Mouse (Mus musculus) kidney, adult 2 months (tissue): ENCODE data around the gene Vac14. TPM values are rescaled to one million over a fixed set of nuclear protein-coding genes. Genes with fewer than 3 reads are reported as not detected.

Experiments
- DNase-seq: peaks from one replicate; pipeline ENCODE4 v3.0.0; 2021
- H3K27ac ChIP-seq: fragments of 200-500 bp; 2 replicates; pipeline ENCODE4 v1.5.1; 2012; ENCODE audit warnings: low read depth, low read length, control low read depth, inconsistent platforms; ENCODE audit not compliant: insufficient read depth
- H3K27me3 ChIP-seq: fragments of 200-500 bp; replicated peaks from 2 replicates; pipeline ENCODE4 v1.6.1; 2012; ENCODE audit warnings: mild to moderate bottlenecking, moderate library complexity, low read length, inconsistent platforms; ENCODE audit not compliant: control insufficient read depth, insufficient read depth
- H3K36me3 ChIP-seq: fragments of 200-500 bp; 2 replicates; pipeline ENCODE4 v1.6.1; 2012; ENCODE audit warnings: mild to moderate bottlenecking, moderate library complexity, low read length, inconsistent platforms; ENCODE audit not compliant: control insufficient read depth, insufficient read depth
- H3K4me1 ChIP-seq: fragments of 200-500 bp; 2 replicates; pipeline ENCODE4 v1.6.1; 2011; ENCODE audit warnings: low read length; ENCODE audit not compliant: control insufficient read depth, insufficient read depth
- H3K4me3 ChIP-seq: fragments of 200-500 bp; 2 replicates; pipeline ENCODE4 v1.5.1; 2011; ENCODE audit warnings: mild to moderate bottlenecking, low read depth, low read length, control low read depth; ENCODE audit not compliant: insufficient read depth
- CTCF ChIP-seq: fragments of 200-500 bp; conservative IDR thresholded peaks from 2 replicates; pipeline ENCODE4 v1.5.1; 2011; ENCODE audit warnings: low read depth, mild to moderate bottlenecking, control low read depth, low read length, moderate library complexity, mixed read lengths; ENCODE audit not compliant: insufficient read depth, insufficient read length
- POLR2A ChIP-seq: fragments of 200-500 bp; IDR thresholded peaks from one replicate; pipeline ENCODE4 v1.6.1; 2011; ENCODE audit warnings: low read depth, low read length, control low read depth
- WGBS: fragments of 180-500 bp; shearing (Covaris S2); methylation state at CpG from one replicate; pipeline ENCODE4 v1.1.7; 2018; 5-methylcytosine and 5-hydroxymethylcytosine counted together
- polyA plus RNA-seq: library from polyadenylated mRNA; depleted of rRNA; stranded (reverse); fragments of >200 nt; gene quantifications from 2 replicates; pipeline ENCODE4 v1.2.3, GENCODE M21; 2012; rRNA removed

The Vac14 gene
- polyA plus RNA-seq, 1 experiment: 36.8 TPM

- DNase-seq: peak; percentile 63
- no peak overlapping the region for H3K4me3 ChIP-seq
- peaks cover 5% of the 10 kb centered on the region; the same call in 1 of the 2 replicates for H3K4me1 ChIP-seq
- 76% methylated on average over 7 of the region's 7 CpGs for WGBS
- no peak for TF ChIP-seq POLR2A
- TF ChIP-seq CTCF: no peak
- H3K36me3 ChIP-seq: no peaks in the 10 kb centered on the region
- peak overlapping the region; percentile 41 for H3K27ac ChIP-seq
- no peaks in the 10 kb centered on the region for H3K27me3 ChIP-seq
Measured at GRCm38 (mm10) chr8:110760280-110760940, 142.0 kb downstream of the Vac14 start.

- peak overlapping the region; percentile 41 for H3K27ac ChIP-seq
- no peaks in the 10 kb centered on the region for H3K27me3 ChIP-seq
- 45% methylated on average over 5 of the region's 5 CpGs for WGBS
- peak; percentile 90 for DNase-seq
- TF ChIP-seq CTCF (no peak), POLR2A (no peak)
- H3K4me1 ChIP-seq: peaks cover 5% of the 10 kb centered on the region; the same call in 1 of the 2 replicates
- H3K36me3 ChIP-seq: no peaks in the 10 kb centered on the region
- no peak overlapping the region for H3K4me3 ChIP-seq
Measured at GRCm38 (mm10) chr8:110761185-110761584, 142.8 kb downstream of the Vac14 start.

- peak; percentile 44 for TF ChIP-seq CTCF
- no peak for TF ChIP-seq POLR2A
- Histone ChIP-seq H3K27me3 (no peaks in the 10 kb centered on the region), H3K4me1 (peaks cover 5% of the 10 kb centered on the region; the same call in 1 of the 2 replicates), H3K36me3 (no peaks in the 10 kb centered on the region), H3K4me3 (no peak overlapping the region), H3K27ac (peak overlapping the region; percentile 9; the same call in 1 of the 2 replicates)
- DNase-seq: peak; percentile 14
- 33% methylated on average over 6 of the region's 6 CpGs for WGBS
Measured at GRCm38 (mm10) chr8:110761988-110762387, 143.6 kb downstream of the Vac14 start.

DNA sequence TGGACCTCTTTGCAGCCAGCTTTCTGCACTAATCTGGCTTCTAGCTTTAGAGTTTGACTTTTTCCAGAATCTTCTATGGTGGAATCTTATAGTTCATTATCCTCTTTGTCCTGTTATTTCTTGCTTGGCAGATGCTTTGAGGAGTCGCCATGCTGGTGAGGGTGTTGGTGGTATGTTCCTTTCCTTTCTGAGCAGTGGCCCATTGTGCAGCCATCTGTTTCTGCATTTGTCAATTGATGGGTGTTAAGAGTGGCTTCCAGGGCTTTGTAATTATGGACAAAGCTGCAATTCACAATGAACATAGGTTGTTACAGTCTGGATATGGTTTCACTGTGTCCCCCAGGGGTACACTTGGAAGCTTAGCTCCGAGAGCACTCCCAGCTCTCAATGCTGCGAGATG is 146.3 kb downstream of the Vac14 start:
- Histone ChIP-seq H3K4me1 (peaks cover 5% of the 10 kb centered on the region; the same call in 1 of the 2 replicates), H3K4me3 (no peak overlapping the region), H3K27me3 (no peaks in the 10 kb centered on the region), H3K27ac (no peak overlapping the region), H3K36me3 (no peaks in the 10 kb centered on the region)
- TF ChIP-seq POLR2A (no peak), CTCF (no peak)
- 93% methylated on average over 3 of the region's 3 CpGs for WGBS
- DNase-seq: no peak

DNA sequence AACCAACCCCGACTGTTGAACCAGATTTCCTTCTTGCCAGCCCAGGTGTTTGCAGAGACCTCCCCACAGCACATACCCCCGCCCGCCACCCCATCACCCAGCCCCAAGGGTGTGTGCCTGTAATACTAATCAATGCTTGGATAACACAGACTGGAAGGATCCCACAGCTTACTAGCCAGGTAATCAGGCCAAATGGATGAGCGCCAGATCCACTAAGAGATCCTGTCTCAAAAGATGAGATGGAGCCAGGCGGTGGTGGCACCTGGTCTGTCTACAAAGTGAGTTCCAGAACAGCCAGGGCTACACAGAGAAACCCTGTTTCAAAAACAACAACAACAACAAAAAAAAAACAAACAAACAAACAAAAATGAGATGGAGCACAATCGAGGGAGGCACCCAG is 148.9 kb downstream of the Vac14 start:
- no peak overlapping the region for H3K4me3 ChIP-seq
- 88% methylated on average over 6 of the region's 6 CpGs for WGBS
- DNase-seq: no peak
- TF ChIP-seq CTCF (no peak), POLR2A (no peak)
- no peaks in the 10 kb centered on the region for H3K4me1 ChIP-seq
- no peak overlapping the region for H3K27ac ChIP-seq
- H3K36me3 ChIP-seq: no peaks in the 10 kb centered on the region
- no peaks in the 10 kb centered on the region for H3K27me3 ChIP-seq

Other genes starting within 250 kb of the Vac14 start
- gene Mtss1l, start 102.9 kb downstream of the Vac14 start, polyA plus RNA-seq: 23.0 and 25.2 TPM in 2 replicates
- 21.8 and 26.3 TPM in 2 replicates for gene Il34, start 187.3 kb downstream of the Vac14 start, polyA plus RNA-seq
- 40.1 and 42.9 TPM in 2 replicates for gene Cog4, start 228.0 kb downstream of the Vac14 start, polyA plus RNA-seq
- gene Sf3b3, start 228.2 kb downstream of the Vac14 start, polyA plus RNA-seq: 22.6 and 25.9 TPM in 2 replicates